Mouse (Mus musculus) small intestine, adult 2 months (tissue): ENCODE data around the gene Noct. TPM values are rescaled to one million over a fixed set of nuclear protein-coding genes. Genes with fewer than 3 reads are reported as not detected.

Experiments
- H3K27ac ChIP-seq: fragments of 200-500 bp; 2 replicates; pipeline ENCODE4 v1.5.1; 2012; ENCODE audit warnings: low read depth, low read length, control low read depth, inconsistent platforms; ENCODE audit not compliant: insufficient read depth
- H3K27me3 ChIP-seq: fragments of 200-500 bp; 2 replicates; pipeline ENCODE4 v1.6.1; 2012; ENCODE audit warnings: mild to moderate bottlenecking, moderate library complexity, low read length, inconsistent platforms; ENCODE audit not compliant: control insufficient read depth, insufficient read depth
- H3K36me3 ChIP-seq: fragments of 200-500 bp; 2 replicates; pipeline ENCODE4 v1.6.1; 2012; ENCODE audit warnings: mild to moderate bottlenecking, low read length, control low read depth, inconsistent platforms; ENCODE audit not compliant: control insufficient read depth, insufficient read depth
- H3K4me1 ChIP-seq: fragments of 200-500 bp; 2 replicates; pipeline ENCODE4 v1.6.1; 2012; ENCODE audit warnings: low read length, inconsistent platforms, mixed read lengths; ENCODE audit not compliant: control insufficient read depth, insufficient read depth, insufficient read length
- H3K4me3 ChIP-seq: fragments of 200-500 bp; 2 replicates; pipeline ENCODE4 v1.5.1; 2012; ENCODE audit warnings: low read depth, mild to moderate bottlenecking, control low read depth, inconsistent platforms, low read length, moderate library complexity
- CTCF ChIP-seq: fragments of 200-500 bp; IDR thresholded peaks from 2 replicates; pipeline ENCODE4 v1.5.1; 2012; ENCODE audit warnings: low read depth, mild to moderate bottlenecking, control low read depth, inconsistent platforms, low read length, moderate library complexity, mixed read lengths; ENCODE audit not compliant: insufficient replicate concordance, insufficient read length; ENCODE audit errors: extremely low read depth
- POLR2A ChIP-seq: fragments of 200-500 bp; IDR thresholded peaks from 2 replicates; pipeline ENCODE4 v1.6.1; 2012; ENCODE audit warnings: low read depth, mild to moderate bottlenecking, control low read depth, inconsistent platforms, low read length, moderate library complexity
- WGBS: fragments of 180-500 bp; shearing (Covaris S2); methylation state at CpG from one replicate; pipeline ENCODE4 v1.1.7; 2018; 5-methylcytosine and 5-hydroxymethylcytosine counted together
- polyA plus RNA-seq: library from polyadenylated mRNA; depleted of rRNA; stranded (reverse); fragments of >200 nt; gene quantifications from 2 replicates; pipeline ENCODE4 v1.2.3, GENCODE M21; 2012

The Noct gene
- polyA plus RNA-seq, 1 experiment: 56.2 TPM

- Histone ChIP-seq H3K27me3 (no peaks in the 10 kb centered on the region), H3K36me3 (0 out of 2 replicates have a peak, but pooled peaks cover 4% of the 10 kb centered on the region), H3K4me3 (no peak overlapping the region), H3K27ac (peak overlapping the region; percentile 78), H3K4me1 (peaks cover 16% of the 10 kb centered on the region; the same call in 1 of the 2 replicates)
- WGBS: 81% methylated on average over 5 of the region's 5 CpGs
- no peak for TF ChIP-seq POLR2A
- TF ChIP-seq CTCF: no peak
Measured at GRCm38 (mm10) chr3:51230886-51231285, 6.6 kb downstream of the Noct start.

- no peak for TF ChIP-seq POLR2A
- no peak for TF ChIP-seq CTCF
- Histone ChIP-seq H3K36me3 (0 out of 2 replicates have a peak, but pooled peaks cover 4% of the 10 kb centered on the region), H3K4me1 (peaks cover 16% of the 10 kb centered on the region; the same call in 1 of the 2 replicates), H3K27ac (peak overlapping the region; percentile 78; the same call in 1 of the 2 replicates), H3K4me3 (no peak overlapping the region), H3K27me3 (no peaks in the 10 kb centered on the region)
- WGBS: 44% methylated on average over 3 of the region's 3 CpGs
Measured at GRCm38 (mm10) chr3:51231499-51231898, 7.3 kb downstream of the Noct start.

GRCm38 (mm10) chr3:51232205-51232910 is 8.1 kb downstream of the Noct start:
- 46% methylated on average over 3 of the region's 3 CpGs for WGBS
- no peaks in the 10 kb centered on the region for H3K27me3 ChIP-seq
- no peak overlapping the region for H3K4me3 ChIP-seq
- peaks cover 16% of the 10 kb centered on the region; the same call in 1 of the 2 replicates for H3K4me1 ChIP-seq
- H3K27ac ChIP-seq: peak overlapping the region; percentile 79
- 0 out of 2 replicates have a peak, but pooled peaks cover 4% of the 10 kb centered on the region for H3K36me3 ChIP-seq
- TF ChIP-seq CTCF: no peak
- no peak for TF ChIP-seq POLR2A

GRCm38 (mm10) chr3:51233474-51233873 is 9.2 kb downstream of the Noct start:
- peak overlapping the region; percentile 96 for H3K27ac ChIP-seq
- TF ChIP-seq POLR2A (no peak), CTCF (no peak)
- WGBS: 20% methylated on average over 5 of the region's 5 CpGs

GRCm38 (mm10) chr3:51233918-51234751 is 9.9 kb downstream of the Noct start:
- Histone ChIP-seq H3K4me3 (no peak overlapping the region), H3K27ac (peak overlapping the region; percentile 96), H3K4me1 (peaks cover 12% of the 10 kb centered on the region; the same call in 1 of the 2 replicates), H3K27me3 (no peaks in the 10 kb centered on the region), H3K36me3 (no peaks in the 10 kb centered on the region)
- peak; percentile 94; the same call in 1 of the 2 replicates for TF ChIP-seq CTCF
- TF ChIP-seq POLR2A: no peak
- WGBS: 19% methylated on average over 13 of the region's 13 CpGs

More at GRCm38 (mm10) chr3:51233474-51233873, 9.2 kb downstream of the Noct start:
- 0 out of 2 replicates have a peak, but pooled peaks cover 2% of the 10 kb centered on the region for H3K36me3 ChIP-seq
- no peaks in the 10 kb centered on the region for H3K27me3 ChIP-seq
- peaks cover 16% of the 10 kb centered on the region; the same call in 1 of the 2 replicates for H3K4me1 ChIP-seq
- no peak overlapping the region for H3K4me3 ChIP-seq

- 55% methylated on average over 5 of the region's 5 CpGs for WGBS
- Histone ChIP-seq H3K36me3 (peaks cover 2% of the 10 kb centered on the region; the same call in 1 of the 2 replicates), H3K4me1 (peaks cover 12% of the 10 kb centered on the region; the same call in 1 of the 2 replicates), H3K27me3 (no peaks in the 10 kb centered on the region), H3K27ac (no peak overlapping the region), H3K4me3 (no peak overlapping the region)
- TF ChIP-seq CTCF (no peak), POLR2A (no peak)
Measured at GRCm38 (mm10) chr3:51234752-51235055, 10.5 kb downstream of the Noct start.

- Histone ChIP-seq H3K4me1 (peaks cover 6% of the 10 kb centered on the region; the same call in 1 of the 2 replicates), H3K36me3 (peaks cover 2% of the 10 kb centered on the region; the same call in 1 of the 2 replicates), H3K27ac (no peak overlapping the region), H3K27me3 (no peaks in the 10 kb centered on the region), H3K4me3 (no peak overlapping the region)
- TF ChIP-seq POLR2A: no peak
- no peak for TF ChIP-seq CTCF
- 69% methylated on average over 7 of the region's 7 CpGs for WGBS
Measured at GRCm38 (mm10) chr3:51238515-51238914, 14.3 kb downstream of the Noct start.
